Mouse (Mus musculus) ES-Bruce4 (cell line): ENCODE results near the gene Zbtb16. TPM values are rescaled to one million over a fixed set of nuclear protein-coding genes. Genes with fewer than 3 reads are reported as not detected.

Source experiments
- H3K27ac ChIP-seq: 2 replicates; pipeline ENCODE4 v1.5.1; 2012; ENCODE audit warnings: low read length, inconsistent platforms; ENCODE audit not compliant: insufficient read depth
- H3K27me3 ChIP-seq: 2 replicates; pipeline ENCODE4 v1.6.1; 2012; ENCODE audit warnings: mild to moderate bottlenecking, low read length, inconsistent platforms; ENCODE audit not compliant: control insufficient read depth, poor library complexity, insufficient read depth, severe bottlenecking
- H3K36me3 ChIP-seq: 2 replicates; pipeline ENCODE4 v1.6.1; 2012; ENCODE audit warnings: inconsistent platforms, mild to moderate bottlenecking, low read length, moderate library complexity; ENCODE audit not compliant: control insufficient read depth, poor library complexity, insufficient read depth, severe bottlenecking
- H3K4me1 ChIP-seq: one replicate; pipeline ENCODE4 v1.8.1; 2011; ENCODE audit warnings: low read length; ENCODE audit not compliant: control insufficient read depth, insufficient read depth
- H3K4me3 ChIP-seq: 2 replicates; pipeline ENCODE4 v1.5.1; 2011; ENCODE audit warnings: low read depth, mild to moderate bottlenecking, low read length
- H3K9ac ChIP-seq: 2 replicates; pipeline ENCODE4 v1.6.1; 2012; ENCODE audit warnings: low read depth, mild to moderate bottlenecking, inconsistent platforms; ENCODE audit not compliant: poor library complexity, severe bottlenecking
- H3K9me3 ChIP-seq: replicated peaks from 2 replicates; pipeline ENCODE4 v1.6.1; 2012; ENCODE audit warnings: mild to moderate bottlenecking, low read length, inconsistent platforms; ENCODE audit not compliant: control insufficient read depth, poor library complexity, insufficient read depth, severe bottlenecking
- CTCF ChIP-seq: IDR thresholded peaks from one replicate; pipeline ENCODE4 v1.8.1; 2011; ENCODE audit warnings: low read depth, low read length
- EP300 ChIP-seq: IDR thresholded peaks from 2 replicates; pipeline ENCODE4 v1.6.1; 2011; ENCODE audit warnings: low read depth, low read length; ENCODE audit not compliant: insufficient read depth
- POLR2A ChIP-seq: IDR thresholded peaks from one replicate; pipeline ENCODE4 v1.8.1; 2011; ENCODE audit warnings: low read length; ENCODE audit not compliant: insufficient read depth
- polyA plus RNA-seq: library from polyadenylated mRNA; stranded (reverse); fragments of >200 nt; gene quantifications from 2 replicates; pipeline ENCODE4 v1.2.4, GENCODE M21; 2011; ENCODE audit warnings: low read depth; ENCODE audit not compliant: missing spikeins, insufficient read depth, insufficient read length

Gene Zbtb16
- polyA plus RNA-seq, 1 experiment = 0.49 TPM

GRCm38 (mm10) chr9:48633147-48633546, 202.9 kb downstream of the Zbtb16 start:
- no peaks in the 10 kb centered on the region for H3K4me1 ChIP-seq
- H3K4me3 ChIP-seq = no peak overlapping the region
- no peak overlapping the region for H3K9ac ChIP-seq
- H3K36me3 ChIP-seq = no peaks in the 10 kb centered on the region
- H3K27me3 ChIP-seq = no peaks in the 10 kb centered on the region
- no peak for TF ChIP-seq EP300
- no peak for TF ChIP-seq POLR2A
- no peak for TF ChIP-seq CTCF
- no peaks in the 10 kb centered on the region for H3K9me3 ChIP-seq
- no peak overlapping the region for H3K27ac ChIP-seq

- TF ChIP-seq CTCF (no peak), POLR2A (no peak), EP300 (no peak)
- Histone ChIP-seq H3K4me1 (peaks cover 3% of the 10 kb centered on the region), H3K9me3 (no peaks in the 10 kb centered on the region), H3K27me3 (no peaks in the 10 kb centered on the region), H3K4me3 (no peak overlapping the region), H3K9ac (no peak overlapping the region), H3K36me3 (no peaks in the 10 kb centered on the region), H3K27ac (no peak overlapping the region)
These were observed 216.8 kb downstream of the Zbtb16 start for GRCm38 (mm10) chr9:48619268-48619667.

DNA sequence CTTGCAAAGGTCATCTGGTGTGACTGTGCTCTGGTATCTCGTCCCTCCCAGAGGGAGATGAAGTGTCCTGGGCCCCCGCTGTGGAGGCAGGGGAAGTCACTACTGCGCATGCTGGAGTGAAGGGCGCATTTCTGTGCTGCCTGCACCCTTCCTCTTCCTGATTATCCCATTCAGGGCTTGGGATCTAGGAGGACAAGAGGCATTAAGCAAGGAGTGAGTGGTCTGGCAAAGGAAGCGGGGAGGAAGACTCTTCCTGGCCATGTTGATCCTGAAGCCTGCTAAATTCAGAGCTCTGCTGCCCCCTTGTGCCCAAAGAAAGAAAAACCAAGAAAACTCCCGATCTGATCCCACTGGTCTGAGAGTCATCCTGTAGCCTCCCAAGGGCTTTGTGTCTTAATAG, 217.4 kb downstream of the Zbtb16 start:
- H3K9ac ChIP-seq = no peak overlapping the region
- no peak overlapping the region for H3K4me3 ChIP-seq
- H3K27ac ChIP-seq = no peak overlapping the region

DNA sequence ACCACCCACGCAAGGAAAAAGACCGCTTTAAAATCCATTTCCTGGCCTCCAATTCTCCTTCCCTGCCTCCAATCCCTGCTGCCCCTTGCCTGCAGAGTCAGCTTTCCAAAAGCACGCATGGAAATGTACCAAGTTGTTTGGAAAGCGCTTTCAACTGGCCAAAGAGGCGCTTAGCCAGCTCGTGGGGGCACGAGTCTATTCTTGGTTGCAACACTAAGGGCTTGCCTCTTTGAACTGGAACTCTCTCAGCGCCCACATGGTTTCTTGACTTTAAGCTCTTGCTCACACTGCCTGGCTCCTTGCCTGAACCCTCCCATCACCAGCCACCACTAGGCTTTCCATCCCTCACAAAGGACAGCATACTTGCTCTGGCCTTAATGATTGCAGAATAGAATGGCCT, 217.9 kb downstream of the Zbtb16 start:
- TF ChIP-seq POLR2A (no peak), CTCF (no peak), EP300 (no peak)
- H3K27ac ChIP-seq = no peak overlapping the region
- H3K36me3 ChIP-seq = no peaks in the 10 kb centered on the region
- no peaks in the 10 kb centered on the region for H3K9me3 ChIP-seq
- no peaks in the 10 kb centered on the region for H3K27me3 ChIP-seq
- peaks cover 3% of the 10 kb centered on the region for H3K4me1 ChIP-seq
- no peak overlapping the region for H3K4me3 ChIP-seq
- no peak overlapping the region for H3K9ac ChIP-seq

More for the DNA sequence above, 217.4 kb downstream of the Zbtb16 start:
- peak; percentile 59 for TF ChIP-seq CTCF
- no peak for TF ChIP-seq POLR2A
- Histone ChIP-seq H3K4me1 (peaks cover 3% of the 10 kb centered on the region), H3K9me3 (no peaks in the 10 kb centered on the region), H3K27me3 (no peaks in the 10 kb centered on the region), H3K36me3 (no peaks in the 10 kb centered on the region)

DNA sequence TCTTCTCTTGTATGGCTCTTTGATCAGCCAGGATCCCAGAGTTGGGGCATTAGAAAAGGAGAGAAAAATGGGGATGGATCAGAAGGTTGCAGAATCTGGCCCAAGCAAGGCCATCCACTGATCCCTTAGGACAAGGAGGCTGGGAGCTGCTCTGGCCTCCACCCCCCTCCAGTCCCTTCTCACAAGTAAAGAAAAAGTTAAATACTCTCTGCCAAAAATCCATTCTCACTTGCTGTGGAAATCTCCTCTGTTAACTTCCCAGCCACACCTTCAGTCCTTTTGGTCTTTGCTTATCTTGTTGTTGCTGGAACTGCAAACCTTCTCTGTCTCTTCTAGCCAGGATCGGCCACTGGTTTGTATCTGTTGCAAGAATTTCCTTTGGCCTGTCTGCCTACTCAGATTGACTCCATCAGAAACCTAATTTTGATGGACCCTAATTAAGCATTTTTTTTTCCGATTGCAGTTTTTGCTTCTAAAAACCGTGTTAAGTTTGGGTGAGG, 218.5 kb downstream of the Zbtb16 start:
- Histone ChIP-seq H3K4me1 (peaks cover 3% of the 10 kb centered on the region), H3K4me3 (no peak overlapping the region)

DNA sequence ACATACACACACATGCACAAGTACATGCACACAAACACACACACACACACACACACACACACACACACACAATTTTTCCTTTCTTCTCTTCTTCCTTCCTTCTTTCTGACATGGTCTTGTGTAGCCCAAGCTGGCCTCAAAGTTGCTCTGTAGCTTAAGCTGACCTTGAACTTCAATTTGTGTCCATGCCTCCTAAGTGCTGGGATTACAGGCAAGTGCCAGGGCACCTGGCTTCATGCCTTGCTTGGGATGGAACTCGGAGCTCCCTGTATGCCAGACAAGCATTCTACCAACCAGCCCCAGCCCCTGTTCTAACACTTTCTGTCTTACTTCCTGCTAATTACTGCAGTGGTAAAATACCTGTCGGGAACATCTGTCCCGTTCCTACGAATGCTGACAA, 222.8 kb downstream of the Zbtb16 start:
- H3K27ac ChIP-seq = no peak overlapping the region
- H3K36me3 ChIP-seq = no peaks in the 10 kb centered on the region
- H3K4me3 ChIP-seq = no peak overlapping the region
- no peaks in the 10 kb centered on the region for H3K27me3 ChIP-seq
- TF ChIP-seq POLR2A (no peak), CTCF (no peak), EP300 (no peak)
- H3K9ac ChIP-seq = no peak overlapping the region
- H3K4me1 ChIP-seq = no peaks in the 10 kb centered on the region
- H3K9me3 ChIP-seq = no peaks in the 10 kb centered on the region

More for the DNA sequence above, 218.5 kb downstream of the Zbtb16 start:
- H3K9me3 ChIP-seq = no peaks in the 10 kb centered on the region
- H3K9ac ChIP-seq = no peak overlapping the region
- no peak for TF ChIP-seq POLR2A
- TF ChIP-seq EP300 = no peak
- no peak for TF ChIP-seq CTCF
- no peaks in the 10 kb centered on the region for H3K27me3 ChIP-seq
- no peak overlapping the region for H3K27ac ChIP-seq
- no peaks in the 10 kb centered on the region for H3K36me3 ChIP-seq

GRCm38 (mm10) chr9:48612542-48612941, 223.5 kb downstream of the Zbtb16 start:
- H3K9me3 ChIP-seq = no peaks in the 10 kb centered on the region
- no peak overlapping the region for H3K27ac ChIP-seq
- no peak overlapping the region for H3K4me3 ChIP-seq
- no peaks in the 10 kb centered on the region for H3K36me3 ChIP-seq
- H3K4me1 ChIP-seq = no peaks in the 10 kb centered on the region
- TF ChIP-seq CTCF = no peak
- TF ChIP-seq EP300 = no peak
- no peak for TF ChIP-seq POLR2A
- H3K9ac ChIP-seq = no peak overlapping the region
- no peaks in the 10 kb centered on the region for H3K27me3 ChIP-seq
